Mouse (Mus musculus) thymus, adult 2 months (tissue): ENCODE results near the gene Nr3c2.

ENCODE experiments used
- CTCF ChIP-seq: fragments of 200-500 bp; IDR thresholded peaks from 2 replicates; pipeline ENCODE4 v1.5.1; 2012; ENCODE audit warnings: mild to moderate bottlenecking, control low read depth, low read length, moderate library complexity, borderline replicate concordance; ENCODE audit not compliant: control insufficient read depth, poor library complexity, insufficient read depth; ENCODE audit errors: extremely low read depth
- POLR2A ChIP-seq: fragments of 200-500 bp; IDR thresholded peaks from 2 replicates; pipeline ENCODE4 v1.6.1; 2012; ENCODE audit warnings: mild to moderate bottlenecking, low read length, control low read depth, moderate library complexity; ENCODE audit not compliant: control insufficient read depth, poor library complexity, insufficient read depth; ENCODE audit errors: extremely low read depth

- TF ChIP-seq POLR2A (no peak), CTCF (no peak)
These were observed 376.3 kb downstream of the Nr3c2 start for GRCm38 (mm10) chr8:77275571-77275970.
